Mouse (Mus musculus): Measurements from ENCODE around the gene Gh. TPM values are rescaled to one million over a fixed set of nuclear protein-coding genes. Genes with fewer than 3 reads are reported as not detected.
"Not testable (repeated sequence)": the region's sequence is repeated elsewhere in the genome, so short reads cannot be mapped to it uniquely, and the experiment has no call there.

The Gh gene
- not detected for total RNA-seq (2021)
- long read RNA-seq: 0 reads

DNA sequence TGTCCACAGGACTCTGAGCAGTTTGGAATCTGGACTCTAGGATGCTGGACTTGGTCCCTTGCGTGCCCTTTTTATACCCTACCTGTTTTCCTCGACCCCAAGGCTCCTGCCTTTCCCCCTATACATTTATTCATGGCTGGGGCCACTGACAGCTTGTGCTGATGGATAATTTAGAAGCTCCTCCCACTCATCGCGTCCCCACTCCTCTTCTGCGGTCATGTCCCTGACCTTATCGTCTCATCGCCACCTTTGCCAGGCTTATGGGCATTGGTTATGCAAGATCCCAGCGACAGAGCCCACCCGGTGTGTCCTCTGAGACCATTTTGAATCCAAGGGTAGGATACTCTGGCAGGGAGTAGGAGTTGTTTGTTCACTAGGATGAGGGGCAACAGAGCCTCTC is at the start of gene Gh:
Gh (minus strand) TSS at position 101 of the 400 bp plus-strand sequence.
- no peak for DNase-seq (ENCODE audit: low spot score in 2 of 2)

DNA sequence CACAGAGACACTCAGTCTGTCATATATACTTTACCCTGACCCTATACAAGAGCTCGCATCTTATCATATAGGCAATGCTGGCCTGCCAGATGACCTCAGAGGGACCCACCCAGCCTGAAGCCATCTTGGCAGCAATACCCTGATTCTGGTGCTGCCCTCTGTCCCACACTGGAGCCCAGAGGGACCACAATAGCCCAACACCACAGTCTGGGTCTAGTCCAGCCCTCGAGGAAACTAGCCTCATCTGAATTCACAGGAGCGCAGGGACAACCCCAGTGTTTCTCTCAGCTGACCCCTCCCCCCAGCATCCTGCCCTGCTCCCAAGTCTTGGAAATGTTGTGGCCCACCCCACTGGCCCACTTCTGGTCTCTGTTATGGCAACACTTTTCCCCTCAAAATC is 49.6 kb upstream of the Gh start:
- no peak for DNase-seq (ENCODE audit: low spot score in 2 of 2)

DNA sequence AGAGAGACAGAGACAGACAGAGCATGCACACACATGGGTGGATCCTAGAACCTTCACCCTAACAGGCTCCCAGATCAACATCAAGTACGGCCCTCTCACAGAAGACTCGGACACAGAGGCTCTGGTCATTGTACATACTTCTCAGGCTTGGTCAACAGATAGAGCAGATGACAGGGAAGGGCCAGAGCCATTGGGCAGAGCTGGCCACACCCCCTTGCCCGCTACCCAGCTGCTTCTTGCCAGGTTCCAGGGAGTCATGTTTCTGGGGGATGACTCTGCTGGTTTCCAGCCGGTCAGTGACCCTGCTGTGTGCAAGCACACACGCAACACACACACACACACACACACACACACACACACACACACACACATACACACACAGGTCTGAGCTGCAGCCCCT is 49.2 kb upstream of the Gh start:
- DNase-seq (ENCODE audit: low spot score in 2 of 2): no peak

DNA sequence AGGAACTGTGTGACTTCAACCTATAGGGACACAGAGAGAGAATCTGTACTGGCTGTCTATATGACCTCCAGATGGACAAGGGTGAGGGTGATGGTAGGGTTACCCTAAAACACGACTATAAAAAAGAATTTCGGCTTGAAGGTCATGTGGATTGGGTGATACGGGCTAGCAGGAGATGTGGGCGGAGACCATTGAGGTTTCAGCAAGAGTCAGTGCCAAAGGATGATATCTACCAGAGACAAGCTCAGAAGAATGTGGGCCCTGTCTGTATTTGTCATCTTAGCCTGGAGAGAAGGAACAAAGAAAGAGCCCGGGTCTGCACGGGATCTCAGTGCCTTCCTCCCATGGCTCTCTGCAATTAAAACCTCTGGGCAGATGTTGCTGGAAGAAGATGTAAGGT is 48.1 kb upstream of the Gh start:
- no peak for DNase-seq (ENCODE audit: low spot score in 2 of 2)

DNA sequence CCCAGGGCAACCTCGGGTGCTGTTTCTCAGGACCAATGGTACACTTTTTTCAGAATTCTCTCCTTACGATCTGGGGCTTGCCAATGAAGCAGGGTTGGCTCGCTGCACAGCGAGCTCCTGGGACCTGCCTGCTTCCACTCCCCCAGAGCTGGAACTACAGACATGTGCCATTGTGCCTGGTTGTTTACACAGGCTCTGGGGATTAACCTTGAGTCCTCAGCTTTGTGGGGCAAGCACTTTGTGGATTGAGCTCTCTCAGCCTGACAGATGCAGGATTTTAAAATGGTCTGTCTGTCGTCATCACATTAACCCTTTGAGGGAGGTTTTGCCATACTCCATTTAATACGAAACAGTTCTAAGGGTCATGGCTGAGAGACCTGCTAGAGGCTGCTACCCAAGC is 43.2 kb upstream of the Gh start:
- DNase-seq (ENCODE audit: low spot score in 2 of 2): no peak

DNA sequence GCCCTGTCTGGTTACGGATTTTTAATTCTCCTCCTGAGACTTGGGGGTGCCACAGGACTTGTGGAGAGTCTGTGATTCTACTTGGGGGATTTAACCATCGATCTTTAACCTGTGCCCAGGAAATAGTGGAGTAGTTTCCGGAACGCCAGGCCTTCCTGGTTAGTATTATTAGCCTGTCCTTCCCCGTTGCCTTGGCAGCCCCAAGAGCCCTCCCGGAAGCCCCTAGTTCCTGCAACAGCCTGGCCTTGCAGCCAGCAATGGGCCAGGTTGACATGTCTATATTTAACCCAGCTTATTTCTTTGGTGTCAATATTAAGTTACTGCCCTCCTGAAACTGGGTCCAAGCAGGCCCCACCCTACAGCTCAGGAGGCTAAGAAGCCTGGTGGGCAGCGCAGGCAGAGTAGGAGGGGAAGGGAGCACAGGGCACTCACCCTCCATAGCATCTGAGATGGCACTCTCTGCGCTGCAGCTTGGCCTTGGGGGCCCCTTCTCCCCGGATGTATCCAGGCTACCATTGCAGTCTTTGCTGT is 39.4 kb upstream of the Gh start:
- no peak for DNase-seq (ENCODE audit: low spot score in 2 of 2)

GRCm38 (mm10) chr11:106339323-106339722 is 37.7 kb upstream of the Gh start:
- DNase-seq (ENCODE audit: low spot score in 2 of 2): not testable (repeated sequence)

DNA sequence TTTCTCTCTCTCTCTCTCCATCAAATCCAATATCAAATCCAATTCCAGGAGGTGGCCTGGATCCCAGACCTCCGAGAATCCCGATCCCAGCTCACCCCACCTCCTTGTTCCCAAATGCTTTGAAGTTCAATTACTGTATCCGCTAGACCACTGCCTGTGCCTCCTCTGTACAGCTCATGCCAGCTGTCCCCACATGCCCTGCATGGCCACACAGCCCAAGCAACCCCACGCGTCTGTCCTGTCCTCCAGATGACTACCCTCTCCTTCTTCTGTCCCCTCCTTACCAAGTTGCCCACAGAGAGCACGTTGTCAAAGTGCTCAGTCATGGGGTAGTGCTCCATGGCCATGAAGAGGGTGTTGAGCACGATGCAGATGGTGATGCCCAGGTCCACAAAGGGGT is 37.2 kb upstream of the Gh start:
- no peak for DNase-seq (ENCODE audit: low spot score in 2 of 2)

GRCm38 (mm10) chr11:106338029-106338428 is 36.4 kb upstream of the Gh start:
- no peak for DNase-seq (ENCODE audit: low spot score in 2 of 2)

GRCm38 (mm10) chr11:106334066-106334465 is 32.4 kb upstream of the Gh start:
- DNase-seq (ENCODE audit: low spot score in 2 of 2): no peak

GRCm38 (mm10) chr11:106332458-106332857 is 30.8 kb upstream of the Gh start:
- no peak for DNase-seq (ENCODE audit: low spot score in 2 of 2)

- DNase-seq (ENCODE audit: low spot score in 2 of 2): peak; percentile 35 to 59
Measured at GRCm38 (mm10) chr11:106329682-106330081, 28.0 kb upstream of the Gh start.

- DNase-seq (ENCODE audit: low spot score in 2 of 2): no peak
Measured at GRCm38 (mm10) chr11:106329128-106329527, 27.5 kb upstream of the Gh start.

DNA sequence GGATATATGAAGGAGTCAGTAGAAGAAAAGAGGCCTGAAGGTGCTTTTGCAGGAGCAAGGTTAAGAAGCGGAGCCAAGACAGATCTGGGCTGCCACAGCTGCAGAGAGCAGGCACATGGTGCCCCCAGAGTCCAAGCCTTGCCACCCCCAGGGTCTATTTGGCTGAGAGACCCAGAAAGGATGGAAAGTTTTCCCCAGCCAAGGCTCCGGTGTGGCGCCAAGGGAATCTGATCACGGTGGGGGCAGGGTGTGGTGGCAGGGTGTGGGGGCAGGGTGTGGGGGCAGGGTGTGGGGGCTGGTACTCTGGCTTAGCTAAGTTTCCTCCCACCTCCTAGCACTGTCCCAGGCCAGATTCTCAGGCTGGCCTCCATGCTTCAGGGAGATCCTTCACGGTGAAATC is 26.9 kb upstream of the Gh start:
- DNase-seq (ENCODE audit: low spot score in 2 of 2): no peak

- no peak for DNase-seq (ENCODE audit: low spot score in 2 of 2)
Measured at GRCm38 (mm10) chr11:106326475-106326874, 24.8 kb upstream of the Gh start.

- peak; percentile 71 to 76 for DNase-seq (ENCODE audit: low spot score in 2 of 2)
Measured at GRCm38 (mm10) chr11:106325566-106326206, 24.0 kb upstream of the Gh start.

GRCm38 (mm10) chr11:106324858-106325257 is 23.2 kb upstream of the Gh start:
- no peak for DNase-seq (ENCODE audit: low spot score in 2 of 2)

DNA sequence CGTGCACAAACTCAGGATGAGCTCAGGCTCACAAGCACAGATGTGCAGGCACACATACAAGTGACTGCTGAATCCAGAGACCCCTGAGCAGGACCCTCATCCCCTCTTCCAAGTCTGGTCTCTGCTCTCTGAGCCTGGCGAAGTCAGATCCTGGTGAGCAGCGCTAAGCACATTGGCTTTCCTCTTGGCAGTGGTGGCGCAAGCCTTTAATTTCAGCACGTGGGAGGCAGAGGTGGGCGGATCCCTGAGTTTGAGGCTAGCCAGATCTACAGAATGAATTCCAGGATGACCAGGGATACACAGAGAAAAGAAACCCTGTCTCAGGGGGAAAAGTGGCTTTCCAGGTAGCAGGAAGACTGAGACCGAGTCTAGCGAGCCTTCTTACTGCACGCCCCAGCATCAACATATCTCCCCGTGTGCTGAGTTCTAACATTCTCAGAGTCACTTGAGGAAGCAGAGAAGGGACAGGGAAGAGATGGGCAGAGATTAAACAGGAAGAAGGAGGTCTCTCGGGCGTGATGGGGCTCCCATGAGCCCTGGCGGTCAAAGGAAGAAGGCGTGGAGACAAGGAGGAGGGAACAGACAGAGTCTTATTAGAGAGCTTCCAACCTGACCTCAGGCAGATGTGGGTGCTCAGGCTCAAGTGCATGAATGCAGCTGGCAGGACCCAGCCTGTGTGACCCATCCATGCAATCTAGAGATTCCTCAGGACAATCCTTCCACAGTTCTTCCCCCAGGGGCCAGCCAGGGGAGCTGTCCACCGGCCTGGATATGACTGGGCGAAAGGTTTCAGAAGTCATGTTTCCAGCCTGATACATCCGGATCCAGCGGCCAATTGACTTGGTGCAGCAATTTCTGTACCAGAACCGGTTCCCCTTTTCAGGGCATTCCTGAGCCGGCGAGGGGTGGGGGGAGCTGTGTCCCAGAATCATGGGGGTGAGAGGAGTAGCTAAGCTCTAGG is 17.0 kb upstream of the Gh start:
- DNase-seq (ENCODE audit: low spot score in 2 of 2): no peak

DNA sequence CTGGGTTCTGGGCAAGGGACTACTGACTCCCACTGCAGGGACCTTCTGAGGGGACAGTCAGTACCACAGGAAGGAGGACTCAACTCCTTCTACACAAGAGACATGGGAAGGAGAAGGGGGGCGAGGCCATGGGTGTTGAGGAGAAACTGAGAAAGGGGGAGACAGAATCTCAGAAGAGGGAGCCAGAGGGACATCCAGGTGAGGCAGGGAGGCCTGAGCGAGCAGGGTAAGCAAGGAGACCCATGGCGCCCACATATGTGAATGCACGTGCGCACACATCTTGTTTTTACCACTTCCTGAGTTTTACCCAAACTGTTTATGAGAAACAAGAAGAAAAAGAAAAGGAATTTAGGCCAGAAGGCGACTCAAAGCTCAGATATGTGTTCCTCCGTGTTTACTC is 16.1 kb upstream of the Gh start:
- no peak for DNase-seq (ENCODE audit: low spot score in 2 of 2)

- DNase-seq (ENCODE audit: low spot score in 2 of 2): no peak
Measured at GRCm38 (mm10) chr11:106316416-106316815, 14.8 kb upstream of the Gh start.

DNA sequence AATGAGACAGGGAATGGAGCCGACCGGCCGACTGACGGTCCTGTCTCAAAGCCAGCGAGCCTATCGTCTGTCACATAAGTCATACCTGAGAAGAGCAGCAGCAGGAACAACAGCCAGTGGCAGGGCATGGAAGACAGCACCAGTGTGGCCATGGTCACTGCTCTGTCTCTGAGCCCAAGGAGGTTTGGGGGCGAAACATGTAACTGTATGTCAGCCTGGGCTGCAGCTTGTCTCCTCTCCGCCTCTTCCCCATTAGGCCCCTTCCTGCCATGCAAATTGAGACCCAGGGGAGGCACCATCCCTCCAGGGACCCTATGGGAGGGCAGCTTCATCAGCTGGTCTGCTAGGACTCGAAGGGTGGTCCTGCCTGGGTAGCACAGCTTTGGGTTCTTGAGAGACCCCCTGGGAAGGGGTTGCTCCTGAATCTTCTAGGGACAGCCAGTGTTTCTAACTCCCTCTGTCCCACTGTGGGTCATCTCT is 12.7 kb upstream of the Gh start, which contains the start of gene Cd79b:
Cd79b (minus strand) TSS at position 430 of the 480 bp plus-strand sequence.
- no peak for DNase-seq (ENCODE audit: low spot score in 2 of 2)

DNA sequence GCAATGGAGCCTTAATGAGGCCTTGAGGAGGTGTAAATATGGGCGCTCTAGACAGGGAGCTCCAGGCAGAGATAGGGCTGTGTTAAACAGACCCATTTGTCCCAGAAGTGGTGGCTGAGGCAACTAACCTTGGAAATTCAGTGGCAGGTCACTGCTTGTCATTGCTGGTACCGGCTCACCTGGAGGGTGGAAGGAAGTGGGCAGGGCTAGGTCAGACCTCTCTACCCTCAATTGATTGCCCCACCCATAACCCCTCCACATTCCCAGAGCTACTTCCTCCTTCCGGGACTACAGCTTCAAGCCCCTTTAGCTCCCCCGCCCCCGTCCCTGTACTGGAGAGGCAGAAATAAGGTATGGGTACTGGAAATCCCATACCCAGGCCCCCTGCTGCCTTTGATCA is 11.9 kb upstream of the Gh start:
- DNase-seq (ENCODE audit: low spot score in 2 of 2): no peak

All from layer of hippocampus, postnatal 10 days (tissue).